Mouse (Mus musculus): Measurements from ENCODE around the gene Zfand2a. TPM values are rescaled to one million over a fixed set of nuclear protein-coding genes. Genes with fewer than 3 reads are reported as not detected.
A peak's percentile ranks its signal among the peaks of the same experiment; 100 is the strongest.

The Zfand2a gene
- polyA plus RNA-seq, 1 experiment from 2014 or later: 5.7 TPM

GRCm38 (mm10) chr5:139505073-139505606, 20.8 kb upstream of the Zfand2a start:
- ATAC-seq (replicated peaks; ENCODE audit: low FRiP score, low TSS enrichment, low read depth) (peak; percentile 43), DNase-seq (ENCODE audit: low spot score) (peak; percentile 82)
- Histone ChIP-seq H3K27ac (ENCODE audit: low read depth) (no peak overlapping the region), H3K4me2 (ENCODE audit: low read length) (no peak overlapping the region), H3K9ac (ENCODE audit: low read length) (no peak overlapping the region), H3K4me1 (replicated peaks; ENCODE audit: control insufficient read depth, insufficient read depth, low read length) (no peaks in the 10 kb centered on the region), H3K27me3 (replicated peaks; ENCODE audit: control insufficient read depth, insufficient read depth, low read length) (0 out of 2 replicates have a peak, but pooled peaks cover 5% of the 10 kb centered on the region), H3K9me3 (ENCODE audit: control insufficient read depth, low read length) (no peaks in the 10 kb centered on the region), H3K36me3 (ENCODE audit: control insufficient read depth, insufficient read depth, low read length) (no peaks in the 10 kb centered on the region), H3K4me3 (ENCODE audit: low read depth, low read length) (no peak overlapping the region)
- 3% methylated on average over 12 of the region's 14 CpGs for WGBS

- H3K27ac ChIP-seq (ENCODE audit: low read depth): no peak overlapping the region
- ATAC-seq (replicated peaks; ENCODE audit: low FRiP score, low TSS enrichment, low read depth) (no peak), DNase-seq (ENCODE audit: low spot score) (no peak)
- H3K9ac ChIP-seq (ENCODE audit: low read length): no peak overlapping the region
- 82% methylated on average over 14 of the region's 14 CpGs for WGBS
- H3K9me3 ChIP-seq (ENCODE audit: control insufficient read depth, low read length): no peaks in the 10 kb centered on the region
- 0 out of 2 replicates have a peak, but pooled peaks cover 3% of the 10 kb centered on the region for H3K27me3 ChIP-seq (replicated peaks; ENCODE audit: control insufficient read depth, insufficient read depth, low read length)
- H3K4me1 ChIP-seq (replicated peaks; ENCODE audit: control insufficient read depth, insufficient read depth, low read length): no peaks in the 10 kb centered on the region
- H3K4me2 ChIP-seq (ENCODE audit: low read length): no peak overlapping the region
- H3K4me3 ChIP-seq (ENCODE audit: low read depth, low read length): no peak overlapping the region
- no peaks in the 10 kb centered on the region for H3K36me3 ChIP-seq (ENCODE audit: control insufficient read depth, insufficient read depth, low read length)
Observed at GRCm38 (mm10) chr5:139502281-139502680, 17.9 kb upstream of the Zfand2a start.

GRCm38 (mm10) chr5:139498791-139499190, 14.4 kb upstream of the Zfand2a start:
- DNase-seq (ENCODE audit: low spot score) (no peak), ATAC-seq (replicated peaks; ENCODE audit: low FRiP score, low TSS enrichment, low read depth) (no peak)
- WGBS: 33% methylated on average over 5 of the region's 5 CpGs
- no peaks in the 10 kb centered on the region for H3K36me3 ChIP-seq (ENCODE audit: control insufficient read depth, insufficient read depth, low read length)
- no peaks in the 10 kb centered on the region for H3K4me1 ChIP-seq (replicated peaks; ENCODE audit: control insufficient read depth, insufficient read depth, low read length)
- no peak overlapping the region for H3K27ac ChIP-seq (ENCODE audit: low read depth)
- H3K9ac ChIP-seq (ENCODE audit: low read length): no peak overlapping the region
- 0 out of 2 replicates have a peak, but pooled peaks cover 2% of the 10 kb centered on the region for H3K27me3 ChIP-seq (replicated peaks; ENCODE audit: control insufficient read depth, insufficient read depth, low read length)
- H3K4me3 ChIP-seq (ENCODE audit: low read depth, low read length): no peak overlapping the region
- H3K9me3 ChIP-seq (ENCODE audit: control insufficient read depth, low read length): no peaks in the 10 kb centered on the region
- H3K4me2 ChIP-seq (ENCODE audit: low read length): no peak overlapping the region

GRCm38 (mm10) chr5:139496939-139497338, 12.6 kb upstream of the Zfand2a start:
- peaks cover 2% of the 10 kb centered on the region; the same call in 1 of the 2 replicates for H3K27me3 ChIP-seq (replicated peaks; ENCODE audit: control insufficient read depth, insufficient read depth, low read length)
- no peak overlapping the region for H3K27ac ChIP-seq (ENCODE audit: low read depth)
- H3K9ac ChIP-seq (ENCODE audit: low read length): no peak overlapping the region
- no peak overlapping the region for H3K4me2 ChIP-seq (ENCODE audit: low read length)
- no peaks in the 10 kb centered on the region for H3K4me1 ChIP-seq (replicated peaks; ENCODE audit: control insufficient read depth, insufficient read depth, low read length)
- DNase-seq (ENCODE audit: low spot score) (no peak), ATAC-seq (replicated peaks; ENCODE audit: low FRiP score, low TSS enrichment, low read depth) (no peak)
- H3K36me3 ChIP-seq (ENCODE audit: control insufficient read depth, insufficient read depth, low read length): no peaks in the 10 kb centered on the region
- 50% methylated on average over 5 of the region's 5 CpGs for WGBS
- H3K9me3 ChIP-seq (ENCODE audit: control insufficient read depth, low read length): no peaks in the 10 kb centered on the region
- no peak overlapping the region for H3K4me3 ChIP-seq (ENCODE audit: low read depth, low read length)

- no peaks in the 10 kb centered on the region for H3K36me3 ChIP-seq (ENCODE audit: control insufficient read depth, insufficient read depth, low read length)
- WGBS: 25% methylated on average over 21 of the region's 22 CpGs
- no peak overlapping the region for H3K4me2 ChIP-seq (ENCODE audit: low read length)
- no peaks in the 10 kb centered on the region for H3K4me1 ChIP-seq (replicated peaks; ENCODE audit: control insufficient read depth, insufficient read depth, low read length)
- no peak overlapping the region for H3K4me3 ChIP-seq (ENCODE audit: low read depth, low read length)
- DNase-seq (ENCODE audit: low spot score) (no peak), ATAC-seq (replicated peaks; ENCODE audit: low FRiP score, low TSS enrichment, low read depth) (no peak)
- H3K27ac ChIP-seq (ENCODE audit: low read depth): no peak overlapping the region
- H3K27me3 ChIP-seq (replicated peaks; ENCODE audit: control insufficient read depth, insufficient read depth, low read length): peaks cover 2% of the 10 kb centered on the region; the same call in 1 of the 2 replicates
- no peaks in the 10 kb centered on the region for H3K9me3 ChIP-seq (ENCODE audit: control insufficient read depth, low read length)
- H3K9ac ChIP-seq (ENCODE audit: low read length): no peak overlapping the region
Observed at GRCm38 (mm10) chr5:139495019-139495669, 10.8 kb upstream of the Zfand2a start.

- no peaks in the 10 kb centered on the region for H3K9me3 ChIP-seq (ENCODE audit: control insufficient read depth, low read length)
- no peak overlapping the region for H3K4me2 ChIP-seq (ENCODE audit: low read length)
- no peak overlapping the region for H3K4me3 ChIP-seq (ENCODE audit: low read depth, low read length)
- no peak overlapping the region for H3K27ac ChIP-seq (ENCODE audit: low read depth)
- H3K36me3 ChIP-seq (ENCODE audit: control insufficient read depth, insufficient read depth, low read length): no peaks in the 10 kb centered on the region
- no peak for ATAC-seq (replicated peaks; ENCODE audit: low FRiP score, low TSS enrichment, low read depth)
- peaks cover 2% of the 10 kb centered on the region; the same call in 1 of the 2 replicates for H3K27me3 ChIP-seq (replicated peaks; ENCODE audit: control insufficient read depth, insufficient read depth, low read length)
- no peaks in the 10 kb centered on the region for H3K4me1 ChIP-seq (replicated peaks; ENCODE audit: control insufficient read depth, insufficient read depth, low read length)
- no peak overlapping the region for H3K9ac ChIP-seq (ENCODE audit: low read length)
- no peak for DNase-seq (ENCODE audit: low spot score)
- WGBS: 49% methylated on average over 5 of the region's 5 CpGs
Observed at GRCm38 (mm10) chr5:139493690-139494089, 9.3 kb upstream of the Zfand2a start.

GRCm38 (mm10) chr5:139491348-139491747, 7.0 kb upstream of the Zfand2a start:
- Histone ChIP-seq H3K9ac (ENCODE audit: low read length) (no peak overlapping the region), H3K36me3 (ENCODE audit: control insufficient read depth, insufficient read depth, low read length) (no peaks in the 10 kb centered on the region), H3K27ac (ENCODE audit: low read depth) (no peak overlapping the region), H3K9me3 (ENCODE audit: control insufficient read depth, low read length) (no peaks in the 10 kb centered on the region), H3K27me3 (replicated peaks; ENCODE audit: control insufficient read depth, insufficient read depth, low read length) (peaks cover 2% of the 10 kb centered on the region; the same call in 1 of the 2 replicates), H3K4me2 (ENCODE audit: low read length) (no peak overlapping the region), H3K4me3 (ENCODE audit: low read depth, low read length) (no peak overlapping the region), H3K4me1 (replicated peaks; ENCODE audit: control insufficient read depth, insufficient read depth, low read length) (no peaks in the 10 kb centered on the region)
- DNase-seq (ENCODE audit: low spot score): no peak
- ATAC-seq (replicated peaks; ENCODE audit: low FRiP score, low TSS enrichment, low read depth): no peak
- WGBS: 65% methylated on average over 8 of the region's 8 CpGs

- no peak overlapping the region for H3K9ac ChIP-seq (ENCODE audit: low read length)
- H3K4me3 ChIP-seq (ENCODE audit: low read depth, low read length): no peak overlapping the region
- WGBS: 81% methylated on average over 11 of the region's 11 CpGs
- H3K27me3 ChIP-seq (replicated peaks; ENCODE audit: control insufficient read depth, insufficient read depth, low read length): no peaks in the 10 kb centered on the region; the same call in 1 of the 2 replicates
- no peak for DNase-seq (ENCODE audit: low spot score)
- ATAC-seq (replicated peaks; ENCODE audit: low FRiP score, low TSS enrichment, low read depth): no peak
- H3K9me3 ChIP-seq (ENCODE audit: control insufficient read depth, low read length): no peaks in the 10 kb centered on the region
- H3K4me1 ChIP-seq (replicated peaks; ENCODE audit: control insufficient read depth, insufficient read depth, low read length): no peaks in the 10 kb centered on the region
- no peaks in the 10 kb centered on the region for H3K36me3 ChIP-seq (ENCODE audit: control insufficient read depth, insufficient read depth, low read length)
- no peak overlapping the region for H3K4me2 ChIP-seq (ENCODE audit: low read length)
- no peak overlapping the region for H3K27ac ChIP-seq (ENCODE audit: low read depth)
Observed at GRCm38 (mm10) chr5:139490131-139490530, 5.8 kb upstream of the Zfand2a start.
